Mouse (Mus musculus) neural tube, embryonic 11.5 days (tissue): Measurements from ENCODE around the gene Prkn. TPM values are rescaled to one million over a fixed set of nuclear protein-coding genes. Genes with fewer than 3 reads are reported as not detected.

Experiments
- ATAC-seq: fragments of 200-750 bp; cut with Nextera tagmentation; 2 replicates; pipeline ENCODE4 v1.8.0; 2017; ENCODE audit warnings: moderate number of reproducible peaks, mild to moderate bottlenecking, moderate TSS enrichment, moderate library complexity; ENCODE audit not compliant: insufficient read depth, low FRiP score, low TSS enrichment
- DNase-seq: peaks from one replicate; pipeline ENCODE4 v3.0.0-alpha.2; 2015; ENCODE audit warnings: low spot score
- H3K27ac ChIP-seq: fragments of 300-500 bp; sonication (generic); 2 replicates; pipeline ENCODE4 v1.5.1; 2014; ENCODE audit warnings: low read depth, mild to moderate bottlenecking, low read length
- H3K27me3 ChIP-seq: fragments of 300-500 bp; sonication (generic); 2 replicates; pipeline ENCODE4 v1.6.1; 2014; ENCODE audit warnings: mild to moderate bottlenecking, low read length, mixed read lengths; ENCODE audit not compliant: control insufficient read depth, insufficient read depth
- H3K36me3 ChIP-seq: fragments of 300-500 bp; sonication (generic); 2 replicates; pipeline ENCODE4 v1.6.1; 2014; ENCODE audit warnings: mild to moderate bottlenecking, low read length, moderate library complexity, mixed read lengths; ENCODE audit not compliant: control insufficient read depth, insufficient read depth
- H3K4me1 ChIP-seq: fragments of 300-500 bp; sonication (generic); 2 replicates; pipeline ENCODE4 v1.6.1; 2014; ENCODE audit warnings: low read length, mixed read lengths; ENCODE audit not compliant: control insufficient read depth, insufficient read depth
- H3K4me2 ChIP-seq: fragments of 300-500 bp; sonication (generic); 2 replicates; pipeline ENCODE4 v1.6.1; 2014; ENCODE audit warnings: low read depth, mild to moderate bottlenecking, moderate library complexity
- H3K4me3 ChIP-seq: fragments of 300-500 bp; sonication (generic); 2 replicates; pipeline ENCODE4 v1.5.1; 2014; ENCODE audit warnings: low read depth, low read length
- H3K9ac ChIP-seq: fragments of 300-500 bp; sonication (generic); 2 replicates; pipeline ENCODE4 v1.6.1; 2014; ENCODE audit warnings: mild to moderate bottlenecking, low read length
- H3K9me3 ChIP-seq: fragments of 300-500 bp; sonication (generic); 2 replicates; pipeline ENCODE4 v1.6.1; 2016; ENCODE audit warnings: low read length; ENCODE audit not compliant: control insufficient read depth
- WGBS: fragments of 180-500 bp; shearing (Covaris S2); extraction: QIAGEN DNeasy Blood & Tissue Kit; methylation state at CpG from one replicate; pipeline ENCODE4 v1.1.7; 2014; 5-methylcytosine and 5-hydroxymethylcytosine counted together
- polyA plus RNA-seq: library from polyadenylated mRNA; unstranded; fragments of >200 nt; fragmentation: Nextera tagmentation; extraction: Ambion mirVana; gene quantifications from 2 replicates; pipeline ENCODE4 v1.2.1, GENCODE M21; 2014

The Prkn gene
- polyA plus RNA-seq, 1 experiment from 2014 or later = 1.4 TPM

DNA sequence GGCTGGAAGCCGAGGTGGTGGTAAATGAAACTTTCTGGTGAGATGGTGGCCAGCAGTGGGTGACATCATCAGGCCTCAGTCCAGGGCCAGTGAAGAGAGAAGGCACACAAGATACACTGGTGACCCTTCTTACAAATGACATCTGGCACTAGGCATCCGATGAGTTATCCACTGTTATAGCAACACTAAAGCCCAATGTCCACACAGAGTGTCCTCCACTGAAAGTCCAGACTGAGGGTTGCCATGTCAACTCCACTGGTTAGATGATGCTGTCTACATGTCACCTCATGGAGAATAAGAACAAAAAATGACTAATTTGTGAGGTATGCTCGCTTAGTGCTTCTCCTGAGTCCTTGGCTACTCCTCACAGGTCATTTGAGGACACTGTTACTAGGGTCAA is 1210.8 kb downstream of the Prkn start:
- Histone ChIP-seq H3K4me1 (no peaks in the 10 kb centered on the region), H3K27ac (no peak overlapping the region), H3K4me3 (no peak overlapping the region), H3K4me2 (no peak overlapping the region), H3K9ac (no peak overlapping the region), H3K9me3 (no peaks in the 10 kb centered on the region), H3K36me3 (no peaks in the 10 kb centered on the region), H3K27me3 (no peaks in the 10 kb centered on the region)
- ATAC-seq (no peak), DNase-seq (no peak)
- WGBS = 84% methylated on average over 3 of the region's 3 CpGs

DNA sequence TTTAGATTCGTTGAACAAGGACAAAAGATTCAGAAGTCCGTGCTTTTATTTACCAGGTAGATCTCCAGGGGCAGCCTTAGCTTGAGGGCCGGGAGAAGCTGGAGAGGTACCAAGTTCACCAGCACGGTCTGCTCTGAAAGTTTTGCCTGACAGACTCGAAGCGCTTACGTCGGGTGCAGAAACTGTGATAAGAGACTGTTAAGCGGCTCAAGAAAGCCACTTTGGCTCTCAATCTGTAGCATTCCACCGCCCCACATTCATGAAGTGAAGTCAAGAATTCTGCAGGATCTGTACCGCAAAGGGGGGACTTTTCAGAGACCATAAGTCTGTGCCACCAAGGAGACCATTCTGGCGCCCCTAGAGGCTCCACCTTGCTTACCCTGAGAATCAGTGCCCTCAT is 1212.5 kb downstream of the Prkn start:
- Histone ChIP-seq H3K4me1 (no peaks in the 10 kb centered on the region), H3K9me3 (no peaks in the 10 kb centered on the region), H3K36me3 (no peaks in the 10 kb centered on the region), H3K27me3 (no peaks in the 10 kb centered on the region), H3K4me3 (no peak overlapping the region), H3K4me2 (no peak overlapping the region), H3K9ac (no peak overlapping the region), H3K27ac (no peak overlapping the region)
- ATAC-seq (no peak), DNase-seq (no peak)
- 89% methylated on average over 12 of the region's 12 CpGs for WGBS

DNA sequence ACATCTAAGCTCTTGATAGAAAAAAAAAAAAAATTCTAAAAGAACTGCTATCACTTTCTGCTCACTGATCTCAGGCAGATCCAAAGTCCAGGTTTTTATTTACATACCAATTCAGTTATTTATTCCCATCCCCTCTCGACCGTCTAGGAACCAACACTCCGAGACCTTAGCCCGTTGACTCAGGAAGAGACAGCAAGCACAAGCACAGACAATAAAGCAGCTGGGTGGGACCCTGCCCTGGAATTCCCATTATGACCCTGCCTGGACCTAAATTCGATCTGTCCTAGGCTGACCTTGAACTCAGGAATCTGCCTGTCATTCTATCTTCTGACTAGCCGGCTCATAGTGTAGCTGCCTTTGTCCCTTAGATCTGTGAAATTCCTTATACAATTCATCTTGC is 1218.9 kb downstream of the Prkn start:
- DNase-seq (no peak), ATAC-seq (no peak)
- H3K27me3 ChIP-seq = no peaks in the 10 kb centered on the region
- no peak overlapping the region for H3K27ac ChIP-seq
- no peaks in the 10 kb centered on the region for H3K36me3 ChIP-seq
- H3K4me2 ChIP-seq = no peak overlapping the region
- WGBS = 92% methylated on average over 6 of the region's 6 CpGs
- H3K4me3 ChIP-seq = no peak overlapping the region
- no peaks in the 10 kb centered on the region for H3K4me1 ChIP-seq
- no peak overlapping the region for H3K9ac ChIP-seq
- H3K9me3 ChIP-seq = no peaks in the 10 kb centered on the region

- no peaks in the 10 kb centered on the region for H3K9me3 ChIP-seq
- no peaks in the 10 kb centered on the region for H3K4me1 ChIP-seq
- 88% methylated on average over 10 of the region's 10 CpGs for WGBS
- H3K9ac ChIP-seq = no peak overlapping the region
- H3K36me3 ChIP-seq = no peaks in the 10 kb centered on the region
- no peak overlapping the region for H3K27ac ChIP-seq
- no peak overlapping the region for H3K4me2 ChIP-seq
- ATAC-seq = no peak
- no peaks in the 10 kb centered on the region for H3K27me3 ChIP-seq
- no peak overlapping the region for H3K4me3 ChIP-seq
- no peak for DNase-seq
These were observed 1221.2 kb downstream of the Prkn start for GRCm38 (mm10) chr17:12061381-12061780.

DNA sequence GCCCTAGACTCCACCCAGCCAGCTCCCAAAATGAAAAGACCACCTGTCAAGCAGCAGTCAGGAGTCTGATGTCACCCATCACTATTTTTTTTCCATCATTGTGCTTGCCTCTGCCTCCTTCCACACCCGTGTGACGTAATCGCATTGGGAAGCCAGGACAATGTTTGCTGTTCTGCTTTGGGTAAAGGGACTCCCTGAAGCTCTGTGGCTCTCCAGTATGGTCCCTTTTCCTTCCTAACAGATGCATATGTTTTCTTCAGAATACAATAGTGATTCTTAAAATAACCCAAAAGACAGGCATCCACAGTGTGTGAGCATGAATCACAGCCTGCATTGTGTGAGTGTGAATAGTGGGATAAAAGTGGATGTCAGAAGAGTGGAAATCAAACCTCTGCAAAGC is 1222.7 kb downstream of the Prkn start:
- no peaks in the 10 kb centered on the region for H3K27me3 ChIP-seq
- no peaks in the 10 kb centered on the region for H3K36me3 ChIP-seq
- H3K27ac ChIP-seq = no peak overlapping the region
- 82% methylated on average over 3 of the region's 3 CpGs for WGBS
- no peak overlapping the region for H3K4me2 ChIP-seq
- ATAC-seq (no peak), DNase-seq (no peak)
- no peaks in the 10 kb centered on the region for H3K9me3 ChIP-seq
- H3K4me1 ChIP-seq = no peaks in the 10 kb centered on the region
- no peak overlapping the region for H3K9ac ChIP-seq
- H3K4me3 ChIP-seq = no peak overlapping the region

DNA sequence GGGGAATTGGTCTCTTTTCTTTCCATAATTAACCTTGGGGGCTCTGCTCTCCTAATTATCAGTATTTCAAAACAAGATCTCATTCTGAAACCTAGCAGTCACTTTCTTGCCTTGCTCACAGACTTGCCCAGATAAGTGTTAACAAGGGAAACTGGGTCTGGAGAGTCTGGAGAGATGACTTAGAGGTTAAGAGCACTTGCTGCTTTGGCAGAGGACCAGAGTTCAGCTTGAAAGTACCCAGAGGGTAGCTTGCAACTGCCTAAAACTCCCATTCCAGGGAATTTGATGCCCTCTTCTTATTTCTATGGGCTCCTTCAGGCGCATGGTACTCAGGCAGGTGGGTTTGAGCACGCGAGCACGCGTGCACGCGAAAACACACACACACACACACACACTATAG is 1223.3 kb downstream of the Prkn start:
- 97% methylated on average over 7 of the region's 7 CpGs for WGBS
- DNase-seq (no peak), ATAC-seq (no peak)
- no peak overlapping the region for H3K4me2 ChIP-seq
- no peaks in the 10 kb centered on the region for H3K27me3 ChIP-seq
- H3K36me3 ChIP-seq = no peaks in the 10 kb centered on the region
- no peak overlapping the region for H3K9ac ChIP-seq
- no peaks in the 10 kb centered on the region for H3K4me1 ChIP-seq
- H3K4me3 ChIP-seq = no peak overlapping the region
- H3K9me3 ChIP-seq = no peaks in the 10 kb centered on the region
- H3K27ac ChIP-seq = no peak overlapping the region

- ATAC-seq (no peak), DNase-seq (no peak)
- Histone ChIP-seq H3K27me3 (no peaks in the 10 kb centered on the region), H3K4me1 (no peaks in the 10 kb centered on the region), H3K36me3 (no peaks in the 10 kb centered on the region), H3K9ac (no peak overlapping the region), H3K4me2 (no peak overlapping the region), H3K9me3 (no peaks in the 10 kb centered on the region), H3K27ac (no peak overlapping the region), H3K4me3 (no peak overlapping the region)
- 80% methylated on average over 10 of the region's 10 CpGs for WGBS
These were observed 1225.9 kb downstream of the Prkn start for GRCm38 (mm10) chr17:12066054-12066453.

DNA sequence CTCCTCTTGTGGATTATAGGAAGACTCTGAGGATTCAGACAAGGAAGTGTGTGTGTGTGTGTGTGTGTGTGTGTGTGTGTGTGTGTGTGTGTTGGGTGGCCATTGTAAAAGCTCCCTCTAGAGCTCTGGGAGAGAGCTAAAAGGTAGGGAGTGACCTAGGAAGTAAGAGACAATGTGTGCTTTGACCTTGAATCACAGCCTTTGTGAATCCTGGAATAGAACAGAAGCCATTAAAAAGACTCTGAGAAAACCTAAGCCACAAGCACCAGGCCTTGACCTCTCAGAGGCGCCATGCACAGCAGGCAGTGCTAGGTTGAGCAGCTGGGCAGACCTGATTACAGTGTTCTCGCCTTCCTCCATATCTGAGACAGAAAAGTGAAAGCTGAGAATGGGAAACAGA is 1236.6 kb downstream of the Prkn start:
- ATAC-seq (no peak), DNase-seq (no peak)
- Histone ChIP-seq H3K36me3 (no peaks in the 10 kb centered on the region), H3K9me3 (no peaks in the 10 kb centered on the region), H3K27ac (no peak overlapping the region), H3K27me3 (no peaks in the 10 kb centered on the region), H3K4me3 (no peak overlapping the region), H3K4me2 (no peak overlapping the region), H3K9ac (no peak overlapping the region), H3K4me1 (no peaks in the 10 kb centered on the region)
- 38% methylated on average over 2 of the region's 2 CpGs for WGBS

DNA sequence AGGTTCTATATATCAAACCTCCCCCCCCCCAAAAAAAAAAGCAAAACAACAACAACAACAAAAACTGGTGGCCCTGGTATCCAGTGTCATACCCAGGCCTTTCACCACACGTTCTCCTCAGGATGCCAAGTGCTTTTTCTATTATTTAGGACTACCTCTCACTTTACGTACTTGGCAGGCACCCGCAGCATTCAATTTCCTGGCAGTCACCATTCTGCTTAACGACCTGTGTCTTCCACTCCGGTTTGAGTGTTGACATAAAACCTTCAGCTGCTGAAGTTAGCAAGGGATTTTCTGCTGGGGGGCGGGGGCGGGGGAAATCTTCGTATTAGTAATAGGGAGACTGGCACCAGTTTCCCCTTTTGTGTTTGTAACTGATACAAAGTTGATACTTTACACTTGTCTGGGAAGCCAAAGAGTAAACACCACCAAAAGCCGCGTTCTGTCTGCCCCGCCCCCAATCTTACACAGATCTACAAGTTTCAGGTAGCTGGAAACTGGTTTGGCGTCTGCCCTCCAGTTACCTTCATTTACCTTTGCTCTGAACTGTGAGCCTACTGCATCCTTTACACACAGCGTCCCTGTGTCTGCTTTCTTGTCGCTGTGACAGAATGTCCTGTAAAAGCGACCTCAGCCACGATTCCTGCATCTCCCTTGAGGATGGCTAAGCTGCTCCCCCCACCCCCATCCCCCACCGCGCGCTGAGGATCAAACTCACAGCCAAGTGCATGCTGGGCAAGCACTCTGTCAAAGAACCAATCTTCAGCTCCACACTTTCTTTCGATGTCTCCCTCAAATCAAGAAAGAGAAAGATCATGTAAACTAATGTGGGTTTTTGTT is 1240.7 kb downstream of the Prkn start:
- no peaks in the 10 kb centered on the region for H3K9me3 ChIP-seq
- no peaks in the 10 kb centered on the region for H3K36me3 ChIP-seq
- H3K9ac ChIP-seq = no peak overlapping the region
- ATAC-seq (no peak), DNase-seq (no peak)
- H3K4me3 ChIP-seq = no peak overlapping the region
- H3K4me2 ChIP-seq = no peak overlapping the region
- H3K4me1 ChIP-seq = no peaks in the 10 kb centered on the region
- H3K27ac ChIP-seq = no peak overlapping the region
- no peaks in the 10 kb centered on the region for H3K27me3 ChIP-seq
- WGBS = 54% methylated on average over 20 of the region's 20 CpGs
